Mouse (Mus musculus) olfactory bulb, adult 2 months (tissue): Measurements from ENCODE around the gene Vmn1r171. TPM values are rescaled to one million over a fixed set of nuclear protein-coding genes. Genes with fewer than 3 reads are reported as not detected.
"Not testable (repeated sequence)": the region's sequence is repeated elsewhere in the genome, so short reads cannot be mapped to it uniquely, and the experiment has no call there.

Source experiments
- H3K27ac ChIP-seq: fragments of 200-500 bp; 2 replicates; pipeline ENCODE4 v1.5.1; 2012; ENCODE audit warnings: low read depth, low read length; ENCODE audit not compliant: insufficient read depth
- H3K4me1 ChIP-seq: fragments of 200-500 bp; 2 replicates; pipeline ENCODE4 v1.6.1; 2012; ENCODE audit warnings: low read length; ENCODE audit not compliant: control insufficient read depth, insufficient read depth
- H3K4me3 ChIP-seq: fragments of 200-500 bp; 2 replicates; pipeline ENCODE4 v1.5.1; 2012; ENCODE audit warnings: mild to moderate bottlenecking, low read depth, low read length, moderate library complexity; ENCODE audit not compliant: insufficient read depth
- CTCF ChIP-seq: fragments of 200-500 bp; IDR thresholded peaks from 2 replicates; pipeline ENCODE4 v1.5.1; 2012; ENCODE audit warnings: low read depth, mild to moderate bottlenecking, low read length, moderate library complexity; ENCODE audit not compliant: insufficient read depth
- POLR2A ChIP-seq: fragments of 200-500 bp; IDR thresholded peaks from 2 replicates; pipeline ENCODE4 v1.6.1; 2012; ENCODE audit warnings: mild to moderate bottlenecking, low read depth, low read length, moderate library complexity; ENCODE audit not compliant: insufficient read depth
- WGBS: fragments of 180-500 bp; shearing (Covaris S2); methylation state at CpG from one replicate; pipeline ENCODE4 v1.1.7; 2018; 5-methylcytosine and 5-hydroxymethylcytosine counted together
- polyA plus RNA-seq: library from polyadenylated mRNA; stranded (reverse); fragments of >200 nt; gene quantifications from 2 replicates; pipeline ENCODE4 v1.2.4, GENCODE M21; 2012; ENCODE audit warnings: low replicate concordance; ENCODE audit not compliant: missing spikeins, insufficient read depth, insufficient read length

Gene Vmn1r171
- not detected in 2 replicates for polyA plus RNA-seq

DNA sequence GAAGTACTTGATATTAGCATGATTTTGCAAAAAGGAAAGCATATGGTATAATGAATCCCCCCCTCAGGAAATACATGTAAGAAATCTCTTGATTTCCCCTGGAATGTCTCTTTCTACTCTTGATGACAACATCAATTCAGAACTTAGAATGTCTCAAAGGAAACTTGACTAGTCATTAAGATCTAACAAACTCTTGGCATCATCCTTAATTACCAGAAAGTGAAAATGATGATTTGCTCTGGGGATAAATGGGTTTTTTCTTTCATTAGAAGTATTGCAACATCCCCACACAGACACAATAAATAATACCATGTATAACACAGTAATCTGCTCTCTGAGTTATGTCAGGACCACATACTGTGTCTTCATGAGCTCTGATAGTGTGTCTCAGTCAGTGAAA, at the start of gene Vmn1r171:
TSS of gene Vmn1r171 (plus strand) at position 301 of the 400 bp plus-strand sequence.
- Histone ChIP-seq H3K4me3 (no peak within 1 kb of the TSS), H3K27ac (no peak within 1 kb of the TSS), H3K4me1 (no peaks in the 10 kb centered on the region)
- no peak for TF ChIP-seq CTCF
- no peak for TF ChIP-seq POLR2A

DNA sequence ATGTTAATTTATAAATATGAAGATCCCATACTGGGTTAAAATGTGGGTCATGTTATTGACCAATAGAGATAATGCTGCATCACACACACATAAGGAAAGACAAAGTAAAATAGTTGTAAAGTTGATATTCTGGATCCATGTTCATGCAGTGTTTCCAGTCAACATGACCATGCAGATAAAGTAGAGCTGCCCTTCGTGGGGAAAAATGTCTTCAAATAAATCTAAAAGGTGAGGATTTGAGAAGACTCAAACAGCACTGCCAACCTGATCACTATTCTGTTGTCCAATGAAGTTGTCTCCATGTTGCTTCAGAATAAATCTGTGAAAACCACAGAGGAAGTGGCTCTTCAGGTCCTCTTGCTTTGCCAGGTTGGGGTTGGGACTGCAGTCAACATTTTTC, 24.6 kb upstream of the Vmn1r171 start, which contains the start of gene Vmn1r170:
TSS of gene Vmn1r170 (plus strand) at position 301 of the 400 bp plus-strand sequence.
- 22% methylated on average over 1 of the region's 1 CpGs for WGBS
- H3K27ac ChIP-seq, H3K4me1 ChIP-seq: not testable (repeated sequence)

DNA sequence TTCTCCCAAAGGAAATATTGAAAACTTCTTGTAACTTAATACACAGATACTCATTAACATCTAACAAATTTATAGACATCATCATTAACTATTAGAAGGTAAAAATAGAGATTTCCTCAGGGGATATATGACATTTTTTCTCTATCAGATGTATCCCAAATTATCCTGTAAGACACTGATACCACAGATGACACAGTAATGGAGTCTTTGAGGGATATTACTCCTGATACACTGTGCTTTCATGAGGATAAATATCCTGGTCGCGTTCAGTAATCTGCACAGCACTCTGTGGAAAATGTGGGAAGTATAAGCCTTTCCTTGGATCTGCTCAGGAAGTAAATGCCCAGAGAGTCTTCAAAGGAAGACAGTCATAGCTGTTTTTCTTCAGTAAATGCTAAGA, 27.5 kb downstream of the Vmn1r171 start, which contains the start of gene Vmn1r172:
TSS of gene Vmn1r172 (plus strand) at position 301 of the 400 bp plus-strand sequence.
- Histone ChIP-seq H3K4me1 (no peaks in the 10 kb centered on the region), H3K27ac (no peak within 1 kb of the TSS), H3K4me3 (no peak within 1 kb of the TSS)
- 67% methylated on average over 2 of the region's 2 CpGs for WGBS
- TF ChIP-seq CTCF (no peak), POLR2A (no peak)

More for the DNA sequence above, 24.6 kb upstream of the Vmn1r171 start, which contains the start of gene Vmn1r170:
- H3K4me3 ChIP-seq = not testable (repeated sequence)

Other genes with a start within 250 kb of the Vmn1r171 start
- gene Nlrp5, start 244.8 kb upstream of the Vmn1r171 start, polyA plus RNA-seq = not detected in 2 replicates
- gene Vmn1r167, start 123.5 kb upstream of the Vmn1r171 start, polyA plus RNA-seq = not detected in 2 replicates
- not detected in 2 replicates for gene Vmn1r168, start 91.0 kb upstream of the Vmn1r171 start, polyA plus RNA-seq
- gene Vmn1r169, start 55.2 kb upstream of the Vmn1r171 start, polyA plus RNA-seq = not detected in 2 replicates
- gene Vmn1r170, start 24.5 kb upstream of the Vmn1r171 start, polyA plus RNA-seq = not detected in 2 replicates
- not detected in 2 replicates for gene Vmn1r172, start 27.6 kb downstream of the Vmn1r171 start, polyA plus RNA-seq
- gene Vmn1r173, start 70.0 kb downstream of the Vmn1r171 start, polyA plus RNA-seq = not detected in 2 replicates
- gene Vmn1r174, start 121.5 kb downstream of the Vmn1r171 start, polyA plus RNA-seq = not detected in 2 replicates
- not detected in 2 replicates for gene Vmn1r175, start 179.9 kb downstream of the Vmn1r171 start, polyA plus RNA-seq
- not detected in 2 replicates for gene Vmn1r176, start 206.7 kb downstream of the Vmn1r171 start, polyA plus RNA-seq
- not detected in 2 replicates for gene Vmn1r177, start 235.7 kb downstream of the Vmn1r171 start, polyA plus RNA-seq